Mouse (Mus musculus) liver, adult 2 months (tissue): ENCODE measurements around the gene Hist1h1e. TPM values are rescaled to one million over a fixed set of nuclear protein-coding genes. Genes with fewer than 3 reads are reported as not detected.
A peak's percentile ranks its signal among the peaks of the same experiment; 100 is the strongest.

Experiments used
- DNase-seq: peaks from one replicate; pipeline ENCODE4 v3.0.0-alpha.2; 2011; ENCODE audit warnings: low read depth, low spot score; ENCODE audit errors: extremely low read depth
- H3K27ac ChIP-seq: fragments of 200-500 bp; replicated peaks from 2 replicates; pipeline ENCODE4 v1.5.1; 2012; ENCODE audit warnings: low read depth, mild to moderate bottlenecking, control low read depth, inconsistent platforms, low read length; ENCODE audit not compliant: insufficient read depth
- H3K27me3 ChIP-seq: fragments of 200-500 bp; 2 replicates; pipeline ENCODE4 v1.6.1; 2012; ENCODE audit warnings: mild to moderate bottlenecking, moderate library complexity, low read length, inconsistent platforms; ENCODE audit not compliant: control insufficient read depth, insufficient read depth
- H3K36me3 ChIP-seq: fragments of 200-500 bp; 2 replicates; pipeline ENCODE4 v1.6.1; 2012; ENCODE audit warnings: low read length, inconsistent platforms; ENCODE audit not compliant: control insufficient read depth, insufficient read depth
- H3K4me1 ChIP-seq: fragments of 200-500 bp; 2 replicates; pipeline ENCODE4 v1.6.1; 2011; ENCODE audit warnings: low read length; ENCODE audit not compliant: control insufficient read depth, insufficient read depth
- H3K4me3 ChIP-seq: fragments of 200-500 bp; 2 replicates; pipeline ENCODE4 v1.5.1; 2011; ENCODE audit warnings: low read depth, mild to moderate bottlenecking, control low read depth, low read length, moderate library complexity; ENCODE audit not compliant: insufficient read depth
- H3K79me2 ChIP-seq: fragments of 200-500 bp; 2 replicates; pipeline ENCODE4 v1.6.1; 2012; ENCODE audit warnings: inconsistent platforms, mild to moderate bottlenecking, low read length, moderate library complexity; ENCODE audit not compliant: control insufficient read depth, insufficient read depth
- H3K9ac ChIP-seq: fragments of 200-500 bp; 2 replicates; pipeline ENCODE4 v1.6.1; 2012; ENCODE audit warnings: low read depth, mild to moderate bottlenecking, control low read depth, inconsistent platforms, low read length
- CTCF ChIP-seq: fragments of 200-500 bp; IDR thresholded peaks from 2 replicates; pipeline ENCODE4 v1.5.1; 2011; ENCODE audit warnings: low read depth, low read length, control low read depth
- POLR2A ChIP-seq: fragments of 200-500 bp; IDR thresholded peaks from 2 replicates; pipeline ENCODE4 v1.6.1; 2011; ENCODE audit warnings: low read length, control low read depth; ENCODE audit not compliant: insufficient read depth; ENCODE audit errors: extremely low read depth
- WGBS: fragments of 180-500 bp; shearing (Covaris S2); methylation state at CpG from one replicate; pipeline ENCODE4 v1.1.7; 2018; 5-methylcytosine and 5-hydroxymethylcytosine counted together
- polyA plus RNA-seq: library from polyadenylated mRNA; depleted of rRNA; stranded (reverse); fragments of >200 nt; gene quantifications from 2 replicates; pipeline ENCODE4 v1.2.3, GENCODE M21; 2012
- total RNA-seq: library from RNA; depleted of rRNA; stranded (reverse); fragments of >200 nt; gene quantifications from 2 replicates; pipeline ENCODE4 v1.2.3, GENCODE M21; 2014

Hist1h1e gene
- total and polyA plus RNA-seq, 2 experiments: 0.73 to 27.0 TPM

DNA sequence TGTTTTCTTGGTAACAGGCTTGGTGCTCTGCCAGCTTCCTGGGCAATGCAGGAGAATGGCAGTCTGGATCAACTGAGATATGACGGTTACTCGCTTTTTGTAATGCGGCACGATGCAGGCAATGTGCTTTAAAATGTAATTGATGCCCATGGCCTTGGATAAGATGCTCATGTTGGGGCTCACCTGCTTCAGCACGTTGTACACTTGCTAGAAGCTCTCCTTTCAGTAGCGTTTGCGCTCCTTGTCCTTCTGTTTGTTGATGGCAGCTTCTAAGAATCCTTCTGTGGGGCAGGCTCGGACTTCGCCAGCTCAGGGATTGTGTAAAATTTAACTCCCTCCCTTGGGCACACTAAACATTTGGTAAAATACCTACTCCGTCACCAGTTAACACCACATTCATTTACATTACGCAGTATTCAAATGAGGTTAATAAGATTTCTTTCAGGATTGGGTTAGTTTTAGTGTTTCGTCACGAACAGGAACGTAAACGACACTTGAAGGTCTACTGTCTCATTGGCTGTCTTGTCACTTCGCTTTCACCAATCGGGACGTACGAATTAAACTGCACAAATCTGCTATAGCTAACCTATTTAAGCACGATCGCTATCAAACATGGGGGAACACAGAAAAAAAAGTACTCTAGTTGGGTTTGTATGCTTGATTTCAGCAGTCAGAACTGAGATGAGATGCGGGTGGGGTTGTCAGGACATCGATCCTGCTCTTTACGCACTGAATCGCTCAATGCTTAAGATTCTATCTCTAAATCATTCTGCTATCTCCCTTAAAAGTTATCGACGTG, 1.4 kb downstream of the Hist1h1e start, which contains the start of gene Hist1h2be:
Gene Hist1h2be (minus strand): TSS at position 392 of the 799 bp plus-strand sequence.
- under 1% methylated on average over 27 of the region's 27 CpGs for WGBS
- peak within 1 kb of the TSS; percentile 80 for H3K9ac ChIP-seq
- H3K27ac ChIP-seq: peak within 1 kb of the TSS; percentile 86
- no peaks in the 10 kb centered on the region; the same call in 1 of the 2 replicates for H3K4me1 ChIP-seq
- no peak for TF ChIP-seq POLR2A
- no peak for TF ChIP-seq CTCF
- no peaks in the 10 kb centered on the region for H3K36me3 ChIP-seq
- H3K4me3 ChIP-seq: peak within 1 kb of the TSS; percentile 84
- peak; percentile 97 for DNase-seq
- no peaks in the 10 kb centered on the region for H3K79me2 ChIP-seq
- H3K27me3 ChIP-seq: no peaks in the 10 kb centered on the region

DNA sequence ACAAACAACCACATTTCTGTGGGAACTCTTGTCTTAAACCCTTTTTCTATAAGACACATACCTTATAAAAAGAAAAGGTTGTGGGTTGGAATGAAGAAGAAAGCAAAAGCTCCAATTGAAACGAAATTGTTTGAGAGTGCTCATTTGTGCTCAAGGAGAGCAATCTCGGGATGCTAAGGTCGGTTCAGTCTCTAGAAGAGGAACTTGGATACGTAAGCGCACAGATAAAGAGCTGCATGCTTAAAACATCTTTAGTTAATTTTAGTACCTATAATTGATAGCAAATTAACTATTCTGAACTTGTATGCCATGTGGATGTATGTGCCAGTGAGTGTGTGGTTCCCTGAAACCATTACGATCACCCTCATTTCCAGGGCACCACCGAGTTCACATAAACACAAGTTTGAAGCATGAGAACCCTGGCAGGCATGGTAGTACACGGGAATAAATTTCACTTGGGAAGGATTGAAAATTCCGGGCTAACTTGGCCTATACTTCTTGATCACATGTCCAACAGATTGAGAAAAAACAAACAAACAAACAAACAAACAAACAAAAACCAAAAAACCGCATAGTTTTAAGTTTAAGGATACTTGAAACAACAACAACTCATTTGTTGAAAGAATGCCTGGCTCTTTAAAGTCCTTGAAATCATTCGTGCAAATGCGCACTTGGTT, 2.2 kb downstream of the Hist1h1e start:
- DNase-seq: no peak
- Histone ChIP-seq H3K4me3 (peak overlapping the region; percentile 37; the same call in 1 of the 2 replicates), H3K79me2 (no peaks in the 10 kb centered on the region), H3K27me3 (no peaks in the 10 kb centered on the region), H3K36me3 (no peaks in the 10 kb centered on the region), H3K4me1 (no peaks in the 10 kb centered on the region; the same call in 1 of the 2 replicates), H3K9ac (peak overlapping the region; percentile 35), H3K27ac (peak overlapping the region; percentile 86)
- WGBS: 46% methylated on average over 12 of the region's 12 CpGs
- no peak for TF ChIP-seq POLR2A
- TF ChIP-seq CTCF: no peak

DNA sequence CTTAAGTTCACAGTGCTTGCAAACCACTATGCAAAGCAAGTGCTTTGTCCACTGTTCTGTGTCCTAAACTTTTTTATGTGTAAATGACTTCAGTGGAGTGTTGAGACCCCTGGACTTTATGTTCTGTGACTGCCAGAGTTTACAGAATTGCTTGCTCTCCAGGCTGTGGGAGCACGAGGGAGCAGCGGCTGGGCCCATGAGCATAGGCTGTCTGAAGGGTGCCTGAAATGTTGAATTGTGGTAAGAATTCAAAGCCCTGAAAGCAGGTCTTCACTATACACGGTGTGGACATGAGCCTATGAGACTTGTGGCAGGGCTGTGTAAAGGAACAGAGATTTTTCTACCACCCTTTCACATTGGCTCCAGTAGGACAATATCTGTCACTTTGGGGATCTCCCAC, 10.7 kb downstream of the Hist1h1e start:
- Histone ChIP-seq H3K79me2 (no peaks in the 10 kb centered on the region), H3K36me3 (no peaks in the 10 kb centered on the region), H3K4me3 (no peak overlapping the region), H3K9ac (no peak overlapping the region), H3K27ac (no peak overlapping the region), H3K4me1 (no peaks in the 10 kb centered on the region), H3K27me3 (no peaks in the 10 kb centered on the region)
- TF ChIP-seq POLR2A (no peak), CTCF (no peak)
- DNase-seq: no peak
- WGBS: 87% methylated on average over 3 of the region's 3 CpGs

DNA sequence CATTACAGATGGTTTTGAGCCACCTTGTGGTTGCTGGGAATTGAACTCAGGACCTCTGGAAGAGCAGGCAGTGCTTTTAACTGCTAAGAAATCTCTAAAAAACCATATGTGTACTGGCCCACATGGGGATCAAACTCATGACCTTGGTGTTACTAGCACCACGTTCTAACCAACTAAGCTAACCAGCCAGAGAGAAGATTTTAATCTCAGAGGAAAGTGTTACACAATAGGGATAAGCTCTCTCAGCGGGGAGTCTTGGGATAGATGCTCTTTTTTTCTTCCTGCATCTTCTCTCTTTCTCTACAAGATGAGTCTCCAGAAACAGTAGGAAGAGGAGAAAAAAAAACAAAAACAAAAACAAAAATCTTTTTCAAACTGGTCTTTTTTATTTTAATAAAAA, 12.0 kb downstream of the Hist1h1e start:
- TF ChIP-seq POLR2A (no peak), CTCF (no peak)
- Histone ChIP-seq H3K4me1 (no peaks in the 10 kb centered on the region), H3K36me3 (no peaks in the 10 kb centered on the region), H3K27me3 (no peaks in the 10 kb centered on the region), H3K4me3 (no peak overlapping the region), H3K27ac (no peak overlapping the region), H3K9ac (no peak overlapping the region), H3K79me2 (no peaks in the 10 kb centered on the region)
- no peak for DNase-seq
- 80% methylated on average over 2 of the region's 2 CpGs for WGBS

- Histone ChIP-seq H3K4me3 (no peak overlapping the region), H3K36me3 (no peaks in the 10 kb centered on the region), H3K27me3 (no peaks in the 10 kb centered on the region), H3K79me2 (no peaks in the 10 kb centered on the region), H3K27ac (no peak overlapping the region), H3K9ac (no peak overlapping the region), H3K4me1 (no peaks in the 10 kb centered on the region)
- TF ChIP-seq CTCF (no peak), POLR2A (no peak)
- DNase-seq: no peak
These were observed 12.5 kb downstream of the Hist1h1e start for GRCm38 (mm10) chr13:23609844-23610243.
